Mouse (Mus musculus): ENCODE data around the gene Rcn3.

DNA sequence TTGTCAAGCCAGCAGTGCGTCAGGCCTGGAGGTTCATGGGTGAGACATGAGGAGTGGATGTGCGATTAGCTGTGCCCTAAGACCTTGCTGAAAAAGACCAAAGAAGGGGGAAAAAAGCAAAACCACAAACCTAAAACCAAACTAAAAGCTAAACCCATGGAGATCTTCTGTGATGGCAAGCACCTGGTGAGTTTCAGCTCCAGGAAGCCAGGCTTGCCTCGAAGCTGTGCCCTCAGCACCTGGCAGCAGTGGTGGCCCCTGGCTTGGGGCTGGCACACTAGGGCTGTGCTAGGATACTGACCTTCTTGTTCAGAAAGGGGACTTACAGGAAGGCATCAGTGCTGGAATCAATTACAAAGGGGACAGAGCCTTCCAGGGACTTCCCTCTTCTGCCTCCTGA is 49.3 kb upstream of the Rcn3 start:
- no peak for TF ChIP-seq POLR2A (IDR thresholded peaks at IDR 0.05; ENCODE audit: control insufficient read depth, extremely low read depth, insufficient read depth, low read length, poor library complexity)
- TF ChIP-seq CTCF (IDR thresholded peaks at IDR 0.05; ENCODE audit: borderline replicate concordance, control insufficient read depth, extremely low read depth, insufficient read depth, low read length, poor library complexity): no peak

Measured in thymus, adult 2 months (tissue).